Mouse (Mus musculus) lung, embryonic 14.5 days (tissue): ENCODE measurements around the gene Cdan1. TPM values are rescaled to one million over a fixed set of nuclear protein-coding genes. Genes with fewer than 3 reads are reported as not detected.
"Not testable (repeated sequence)": the region's sequence is repeated elsewhere in the genome, so short reads cannot be mapped to it uniquely, and the experiment has no call there.

ENCODE experiments used
- ATAC-seq: fragments of 200-750 bp; cut with Nextera tagmentation; 2 replicates; pipeline ENCODE4 v1.8.0; 2017; ENCODE audit warnings: mild to moderate bottlenecking, moderate TSS enrichment, moderate library complexity; ENCODE audit not compliant: insufficient read depth
- DNase-seq: peaks from one replicate; pipeline ENCODE4 v3.0.0-alpha.2; 2015
- H3K27ac ChIP-seq: fragments of 300-500 bp; sonication (generic); 2 replicates; pipeline ENCODE4 v1.5.1; 2014; ENCODE audit warnings: low read depth, mild to moderate bottlenecking, moderate library complexity
- H3K27me3 ChIP-seq: fragments of 300-500 bp; sonication (generic); 2 replicates; pipeline ENCODE4 v1.6.1; 2014; ENCODE audit warnings: low read length, control low read depth; ENCODE audit not compliant: insufficient read depth
- H3K36me3 ChIP-seq: fragments of 300-500 bp; sonication (generic); 2 replicates; pipeline ENCODE4 v1.6.1; 2014; ENCODE audit warnings: control low read depth; ENCODE audit not compliant: insufficient read depth
- H3K4me1 ChIP-seq: fragments of 300-500 bp; sonication (generic); 2 replicates; pipeline ENCODE4 v1.6.1; 2014; ENCODE audit warnings: antibody characterized with exemption, control low read depth; ENCODE audit not compliant: insufficient read depth
- H3K4me2 ChIP-seq: fragments of 300-500 bp; sonication (generic); 2 replicates; pipeline ENCODE4 v1.6.1; 2014; ENCODE audit warnings: mild to moderate bottlenecking
- H3K4me3 ChIP-seq: fragments of 300-500 bp; sonication (generic); 2 replicates; pipeline ENCODE4 v1.5.1; 2014; ENCODE audit warnings: low read depth, low read length
- H3K9ac ChIP-seq: fragments of 300-500 bp; sonication (generic); 2 replicates; pipeline ENCODE4 v1.6.1; 2014
- H3K9me3 ChIP-seq: fragments of 300-500 bp; sonication (generic); 2 replicates; pipeline ENCODE4 v1.6.1; 2016; ENCODE audit warnings: low read depth, low read length, control low read depth
- CTCF ChIP-seq: IDR thresholded peaks from 2 replicates; pipeline ENCODE4 v1.5.1; 2016; ENCODE audit warnings: antibody characterized with exemption, low read depth
- WGBS: fragments of 180-500 bp; shearing (Covaris S2); extraction: QIAGEN DNeasy Blood & Tissue Kit; methylation state at CpG from one replicate; pipeline ENCODE4 v1.1.7; 2014; 5-methylcytosine and 5-hydroxymethylcytosine counted together
- polyA plus RNA-seq: library from polyadenylated mRNA; unstranded; fragments of >200 nt; fragmentation: Nextera tagmentation; extraction: Ambion mirVana; gene quantifications from 2 replicates; pipeline ENCODE4 v1.2.1, GENCODE M21; 2014

Cdan1 gene
- polyA plus RNA-seq, 1 experiment from 2014 or later = 10.7 TPM

DNA sequence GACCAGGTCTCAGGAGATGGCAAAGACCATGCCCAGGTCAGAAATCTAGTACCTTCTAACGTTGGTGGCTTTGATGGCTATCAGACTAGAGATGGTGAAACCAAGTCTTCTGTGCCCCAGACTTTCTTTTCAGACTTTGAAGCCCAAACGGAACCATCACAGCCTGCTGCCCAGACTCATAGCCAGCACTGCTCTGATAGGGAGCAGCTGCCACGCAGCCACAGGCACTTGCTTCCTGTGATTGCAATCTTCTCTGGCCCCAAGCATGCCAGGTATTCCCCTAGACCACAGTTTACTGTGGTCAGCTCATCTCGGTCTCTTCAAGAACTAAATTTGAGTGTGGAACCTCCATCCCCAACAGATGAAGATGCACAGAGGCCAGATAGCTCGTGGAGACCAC, 147.3 kb downstream of the Cdan1 start:
- H3K4me2 ChIP-seq = no peak overlapping the region
- no peak overlapping the region for H3K27ac ChIP-seq
- DNase-seq = no peak
- H3K4me3 ChIP-seq = no peak overlapping the region
- TF ChIP-seq CTCF = no peak
- no peak overlapping the region for H3K9ac ChIP-seq
- WGBS = 71% methylated on average over 5 of the region's 5 CpGs
- H3K9me3 ChIP-seq = no peaks in the 10 kb centered on the region
- ATAC-seq = no peak
- no peaks in the 10 kb centered on the region for H3K4me1 ChIP-seq
- H3K27me3 ChIP-seq = no peaks in the 10 kb centered on the region
- peaks cover 60% of the 10 kb centered on the region for H3K36me3 ChIP-seq

DNA sequence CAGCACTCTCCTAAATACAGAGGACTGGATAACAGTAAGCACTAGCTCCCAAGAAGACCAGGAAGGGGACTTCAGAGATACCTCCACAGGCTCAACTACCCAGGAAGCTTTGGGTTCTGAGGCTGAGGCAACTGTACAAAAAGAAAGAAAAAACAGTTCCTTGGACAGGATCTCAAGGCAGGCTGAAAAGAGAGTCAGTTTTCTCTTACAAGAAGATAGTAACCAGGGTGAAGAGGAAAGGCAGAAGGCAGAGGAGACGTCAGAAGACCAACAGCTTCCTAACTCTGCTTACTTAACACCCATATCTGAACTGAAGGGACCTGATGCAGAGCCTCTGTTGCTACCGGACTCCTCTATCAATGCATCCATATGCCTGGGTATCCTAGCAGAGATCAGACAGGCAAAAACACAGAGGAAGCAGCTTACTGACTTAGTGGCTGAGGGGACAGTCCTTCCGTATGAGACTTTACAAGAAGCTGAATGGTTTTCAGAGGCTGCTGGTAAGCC, 149.5 kb downstream of the Cdan1 start:
- ATAC-seq = no peak
- Histone ChIP-seq H3K36me3 (peaks cover 79% of the 10 kb centered on the region), H3K27ac (no peak overlapping the region), H3K27me3 (no peaks in the 10 kb centered on the region), H3K9me3 (no peaks in the 10 kb centered on the region), H3K4me2 (no peak overlapping the region), H3K4me3 (no peak overlapping the region), H3K9ac (no peak overlapping the region), H3K4me1 (no peaks in the 10 kb centered on the region)
- DNase-seq = no peak
- WGBS = 79% methylated on average over 3 of the region's 3 CpGs
- TF ChIP-seq CTCF = no peak

DNA sequence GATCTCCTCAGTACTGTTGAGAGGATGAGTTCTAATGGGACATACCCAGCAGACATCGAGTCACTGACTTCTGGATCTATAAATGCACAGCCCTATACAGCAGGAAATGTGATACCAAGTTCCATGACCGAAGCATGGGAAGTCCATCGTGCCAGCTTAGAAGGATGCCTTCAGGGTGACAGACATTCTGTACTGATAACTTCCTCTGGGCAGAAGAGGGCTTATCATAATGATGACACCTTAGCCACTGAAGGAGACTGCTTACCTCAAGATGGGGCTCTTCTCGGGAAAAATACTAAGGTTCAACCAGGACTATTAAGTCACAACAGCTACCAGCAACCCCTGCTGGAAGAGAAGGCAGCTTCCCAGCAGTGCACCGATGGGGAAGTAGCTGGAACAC, 152.2 kb downstream of the Cdan1 start:
- no peak overlapping the region for H3K4me3 ChIP-seq
- H3K9ac ChIP-seq = no peak overlapping the region
- H3K36me3 ChIP-seq = peaks cover 77% of the 10 kb centered on the region
- H3K4me1 ChIP-seq = no peaks in the 10 kb centered on the region
- H3K4me2 ChIP-seq = no peak overlapping the region
- ATAC-seq (no peak), DNase-seq (no peak)
- no peaks in the 10 kb centered on the region for H3K9me3 ChIP-seq
- no peak overlapping the region for H3K27ac ChIP-seq
- TF ChIP-seq CTCF = no peak
- no peaks in the 10 kb centered on the region for H3K27me3 ChIP-seq
- WGBS = 79% methylated on average over 5 of the region's 5 CpGs

DNA sequence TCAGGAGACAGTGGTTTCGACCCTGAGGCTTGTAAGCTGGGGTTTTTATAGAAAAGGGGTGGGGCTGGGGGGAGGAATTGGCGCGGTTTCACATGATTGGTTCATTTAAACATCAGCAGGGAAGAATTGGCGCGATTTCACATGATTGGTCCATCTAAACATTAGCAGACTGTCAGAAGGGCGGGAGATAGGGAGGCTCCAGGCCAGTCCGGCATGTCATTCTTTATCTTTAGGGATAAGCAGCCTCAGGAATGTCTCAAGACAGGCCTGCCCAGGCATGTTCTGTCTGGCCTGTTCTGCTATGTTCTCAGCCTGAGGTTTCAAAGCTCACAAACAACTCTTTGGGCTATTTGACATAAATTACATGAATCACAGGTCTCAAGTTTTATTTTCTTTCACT, 168.8 kb downstream of the Cdan1 start:
- not testable (repeated sequence) for H3K9me3 ChIP-seq, H3K4me1 ChIP-seq, H3K4me3 ChIP-seq, H3K9ac ChIP-seq, H3K4me2 ChIP-seq, H3K27me3 ChIP-seq, ATAC-seq, H3K27ac ChIP-seq
- peak; percentile 12 for DNase-seq
- 82% methylated on average over 7 of the region's 7 CpGs for WGBS
- peaks cover 17% of the 10 kb centered on the region for H3K36me3 ChIP-seq

DNA sequence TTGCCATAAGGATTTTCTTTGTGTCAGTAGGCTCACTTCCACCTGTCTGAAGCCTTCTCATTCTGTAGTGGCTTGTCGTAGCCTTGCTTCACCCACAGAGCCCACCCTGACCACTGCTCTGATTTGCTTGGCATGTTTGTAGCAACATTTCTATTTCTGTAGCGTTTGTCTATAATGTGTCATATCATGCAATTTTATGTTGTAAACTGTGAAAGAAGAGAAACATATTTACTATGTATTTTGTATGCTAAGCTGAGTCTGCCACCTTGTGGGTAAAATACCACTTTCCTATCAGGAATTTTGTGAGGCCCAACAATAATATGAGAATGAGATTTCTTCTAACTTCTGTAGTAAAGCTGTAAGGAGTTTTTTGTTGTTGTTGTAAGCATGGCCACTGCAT, 179.7 kb downstream of the Cdan1 start:
- peak; percentile 62 for TF ChIP-seq CTCF
- no peak overlapping the region for H3K9ac ChIP-seq
- no peak overlapping the region for H3K4me2 ChIP-seq
- peaks cover 31% of the 10 kb centered on the region; the same call in 1 of the 2 replicates for H3K36me3 ChIP-seq
- H3K27me3 ChIP-seq = no peaks in the 10 kb centered on the region
- ATAC-seq = peak; percentile 71; the same call in 1 of the 2 replicates
- peak; percentile 83 for DNase-seq
- no peaks in the 10 kb centered on the region for H3K4me1 ChIP-seq
- 35% methylated on average over 2 of the region's 2 CpGs for WGBS
- no peak overlapping the region for H3K27ac ChIP-seq
- H3K4me3 ChIP-seq = no peak overlapping the region
- no peaks in the 10 kb centered on the region for H3K9me3 ChIP-seq

DNA sequence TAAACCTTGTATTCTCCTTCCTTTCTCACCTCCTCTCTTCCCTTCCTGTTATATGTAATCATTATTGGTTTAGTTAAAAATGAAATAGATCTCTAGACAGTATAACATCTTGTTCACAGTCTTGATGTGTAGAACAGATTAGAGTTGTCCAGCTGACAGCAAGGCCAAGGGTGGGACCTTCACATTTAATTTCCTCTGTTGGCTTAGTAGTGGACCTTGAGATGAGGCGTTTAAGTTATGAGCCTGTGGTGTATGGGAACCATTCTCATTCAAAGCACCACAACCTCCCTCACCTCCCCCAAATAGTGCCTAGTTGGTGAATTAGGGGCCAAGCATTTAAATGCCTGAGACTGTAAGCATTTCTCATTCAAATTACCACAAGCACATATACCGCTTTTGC, 182.5 kb downstream of the Cdan1 start:
- H3K27me3 ChIP-seq = no peaks in the 10 kb centered on the region
- H3K36me3 ChIP-seq = peaks cover 16% of the 10 kb centered on the region; the same call in 1 of the 2 replicates
- ATAC-seq (no peak), DNase-seq (no peak)
- H3K4me3 ChIP-seq = no peak overlapping the region
- 89% methylated on average over 2 of the region's 2 CpGs for WGBS
- no peak overlapping the region for H3K27ac ChIP-seq
- no peak for TF ChIP-seq CTCF
- no peak overlapping the region for H3K9ac ChIP-seq
- no peak overlapping the region for H3K4me2 ChIP-seq
- H3K9me3 ChIP-seq = no peaks in the 10 kb centered on the region
- H3K4me1 ChIP-seq = 0 out of 2 replicates have a peak, but pooled peaks cover 2% of the 10 kb centered on the region

Other genes with a start within 250 kb of the Cdan1 start
- 25.7 and 26.0 TPM in 2 replicates for gene Haus2, start 240.7 kb downstream of the Cdan1 start, polyA plus RNA-seq
- 22.6 and 23.5 TPM in 2 replicates for gene Lrrc57, start 240.6 kb downstream of the Cdan1 start, polyA plus RNA-seq
- gene Stard9, start 221.0 kb downstream of the Cdan1 start, polyA plus RNA-seq = 14.1 and 14.9 TPM in 2 replicates
- 4.7 and 5.5 TPM in 2 replicates for gene Ttbk2, start 476 bp upstream of the Cdan1 start, polyA plus RNA-seq
- 26.5 and 30.0 TPM in 2 replicates for gene Ubr1, start 120.6 kb upstream of the Cdan1 start, polyA plus RNA-seq
- 4.1 and 4.9 TPM in 2 replicates for gene Tmem62, start 126.9 kb upstream of the Cdan1 start, polyA plus RNA-seq
- gene Ccndbp1, start 158.3 kb upstream of the Cdan1 start, polyA plus RNA-seq = 32.9 and 36.1 TPM in 2 replicates
- gene Epb42, start 186.9 kb upstream of the Cdan1 start, polyA plus RNA-seq = 0.72 and 0.78 TPM in 2 replicates
- gene Tgm5, start 235.7 kb upstream of the Cdan1 start, polyA plus RNA-seq = not detected in 2 replicates